Mouse (Mus musculus): ENCODE data around the gene Ror1.

- no peak for TF ChIP-seq CTCF (IDR thresholded peaks at IDR 0.05; ENCODE audit: low read depth)
- no peak for TF ChIP-seq EP300 (optimal IDR thresholded peaks at IDR 0.05)
Observed at GRCm38 (mm10) chr4:100287829-100288228, 192.2 kb downstream of the Ror1 start.

All from stomach, postnatal 0 days (tissue).